Mouse (Mus musculus): ENCODE measurements around the gene Baz2b. TPM values are rescaled to one million over a fixed set of nuclear protein-coding genes. Genes with fewer than 3 reads are reported as not detected.

Gene Baz2b
- polyA plus RNA-seq, 2 experiments = 36.0 to 45.6 TPM

- Histone ChIP-seq H3K4me2 (replicated peaks; ENCODE audit: low read depth, low read length, severe bottlenecking) (peak overlapping the region; percentile 76), H3K27me3 (ENCODE audit: control insufficient read depth, insufficient read depth, low read length) (no peaks in the 10 kb centered on the region), H3K27ac (replicated peaks; ENCODE audit: low read depth, low read length) (no peak overlapping the region), H3K4me3 (replicated peaks; ENCODE audit: low read length) (peak overlapping the region; percentile 88), H3K36me3 (ENCODE audit: control insufficient read depth, insufficient read depth, low read length) (peaks cover 10% of the 10 kb centered on the region; the same call in 1 of the 2 replicates), H3K9ac (ENCODE audit: low read depth, low read length, severe bottlenecking) (peak overlapping the region; percentile 96), H3K4me1 (ENCODE audit: control insufficient read depth, insufficient read depth, low read length) (peaks cover 30% of the 10 kb centered on the region), H3K9me3 (ENCODE audit: control insufficient read depth, low read length) (no peaks in the 10 kb centered on the region)
- no peak for TF ChIP-seq POLR2A (IDR thresholded peaks at IDR 0.05; ENCODE audit: borderline replicate concordance, extremely low read depth, insufficient read depth, insufficient read length)
- DNase-seq (ENCODE audit: low spot score) = no peak
- no peak for ATAC-seq (ENCODE audit: low FRiP score, low read depth)
- 12% methylated on average over 5 of the region's 5 CpGs for WGBS
These were observed 1.2 kb upstream of the Baz2b start for GRCm38 (mm10) chr2:60210821-60211220.

GRCm38 (mm10) chr2:60209122-60209611 is 472 bp downstream of the Baz2b start:
- H3K27ac ChIP-seq (replicated peaks; ENCODE audit: low read depth, low read length) = peak overlapping the region; percentile 89
- H3K4me2 ChIP-seq (replicated peaks; ENCODE audit: low read depth, low read length, severe bottlenecking) = peak overlapping the region; percentile 64
- no peaks in the 10 kb centered on the region for H3K9me3 ChIP-seq (ENCODE audit: control insufficient read depth, low read length)
- DNase-seq (ENCODE audit: low spot score) (peak; percentile 38), ATAC-seq (ENCODE audit: low FRiP score, low read depth) (peak; percentile 24; the same call in 1 of the 2 replicates)
- H3K9ac ChIP-seq (ENCODE audit: low read depth, low read length, severe bottlenecking) = peak overlapping the region; percentile 96
- peaks cover 27% of the 10 kb centered on the region for H3K4me1 ChIP-seq (ENCODE audit: control insufficient read depth, insufficient read depth, low read length)
- H3K4me3 ChIP-seq (replicated peaks; ENCODE audit: low read length) = peak overlapping the region; percentile 88
- WGBS = under 1% methylated on average over 26 of the region's 35 CpGs
- H3K36me3 ChIP-seq (ENCODE audit: control insufficient read depth, insufficient read depth, low read length) = peaks cover 6% of the 10 kb centered on the region
- TF ChIP-seq POLR2A (IDR thresholded peaks at IDR 0.05; ENCODE audit: borderline replicate concordance, extremely low read depth, insufficient read depth, insufficient read length) = no peak
- no peaks in the 10 kb centered on the region for H3K27me3 ChIP-seq (ENCODE audit: control insufficient read depth, insufficient read depth, low read length)

- H3K9me3 ChIP-seq (ENCODE audit: control insufficient read depth, low read length) = no peaks in the 10 kb centered on the region
- DNase-seq (ENCODE audit: low spot score) (no peak), ATAC-seq (ENCODE audit: low FRiP score, low read depth) (no peak)
- no peak overlapping the region for H3K27ac ChIP-seq (replicated peaks; ENCODE audit: low read depth, low read length)
- peaks cover 6% of the 10 kb centered on the region for H3K36me3 ChIP-seq (ENCODE audit: control insufficient read depth, insufficient read depth, low read length)
- H3K4me3 ChIP-seq (replicated peaks; ENCODE audit: low read length) = no peak overlapping the region
- H3K4me1 ChIP-seq (ENCODE audit: control insufficient read depth, insufficient read depth, low read length) = peaks cover 10% of the 10 kb centered on the region
- H3K27me3 ChIP-seq (ENCODE audit: control insufficient read depth, insufficient read depth, low read length) = no peaks in the 10 kb centered on the region
- H3K4me2 ChIP-seq (replicated peaks; ENCODE audit: low read depth, low read length, severe bottlenecking) = no peak overlapping the region
- 77% methylated on average over 6 of the region's 6 CpGs for WGBS
- TF ChIP-seq POLR2A (IDR thresholded peaks at IDR 0.05; ENCODE audit: borderline replicate concordance, extremely low read depth, insufficient read depth, insufficient read length) = no peak
- H3K9ac ChIP-seq (ENCODE audit: low read depth, low read length, severe bottlenecking) = no peak overlapping the region
These were observed 3.8 kb downstream of the Baz2b start for GRCm38 (mm10) chr2:60205795-60206194.

GRCm38 (mm10) chr2:60204162-60204561 is 5.5 kb downstream of the Baz2b start:
- 81% methylated on average over 6 of the region's 6 CpGs for WGBS
- Histone ChIP-seq H3K27me3 (ENCODE audit: control insufficient read depth, insufficient read depth, low read length) (no peaks in the 10 kb centered on the region), H3K27ac (replicated peaks; ENCODE audit: low read depth, low read length) (no peak overlapping the region), H3K4me2 (replicated peaks; ENCODE audit: low read depth, low read length, severe bottlenecking) (no peak overlapping the region), H3K4me3 (replicated peaks; ENCODE audit: low read length) (no peak overlapping the region), H3K4me1 (ENCODE audit: control insufficient read depth, insufficient read depth, low read length) (peaks cover 9% of the 10 kb centered on the region), H3K36me3 (ENCODE audit: control insufficient read depth, insufficient read depth, low read length) (peaks cover 6% of the 10 kb centered on the region), H3K9me3 (ENCODE audit: control insufficient read depth, low read length) (no peaks in the 10 kb centered on the region), H3K9ac (ENCODE audit: low read depth, low read length, severe bottlenecking) (no peak overlapping the region)
- ATAC-seq (ENCODE audit: low FRiP score, low read depth) (no peak), DNase-seq (ENCODE audit: low spot score) (no peak)
- TF ChIP-seq POLR2A (IDR thresholded peaks at IDR 0.05; ENCODE audit: borderline replicate concordance, extremely low read depth, insufficient read depth, insufficient read length) = no peak

- no peak for DNase-seq (ENCODE audit: low spot score)
- Histone ChIP-seq H3K27me3 (ENCODE audit: control insufficient read depth, insufficient read depth, low read length) (no peaks in the 10 kb centered on the region), H3K4me3 (replicated peaks; ENCODE audit: low read length) (no peak overlapping the region), H3K27ac (replicated peaks; ENCODE audit: low read depth, low read length) (no peak overlapping the region), H3K4me2 (replicated peaks; ENCODE audit: low read depth, low read length, severe bottlenecking) (no peak overlapping the region), H3K9ac (ENCODE audit: low read depth, low read length, severe bottlenecking) (no peak overlapping the region), H3K4me1 (ENCODE audit: control insufficient read depth, insufficient read depth, low read length) (peaks cover 9% of the 10 kb centered on the region), H3K36me3 (ENCODE audit: control insufficient read depth, insufficient read depth, low read length) (peaks cover 6% of the 10 kb centered on the region), H3K9me3 (ENCODE audit: control insufficient read depth, low read length) (no peaks in the 10 kb centered on the region)
- no peak for ATAC-seq (ENCODE audit: low FRiP score, low read depth)
- no peak for TF ChIP-seq POLR2A (IDR thresholded peaks at IDR 0.05; ENCODE audit: borderline replicate concordance, extremely low read depth, insufficient read depth, insufficient read length)
- 71% methylated on average over 4 of the region's 4 CpGs for WGBS
These were observed 5.9 kb downstream of the Baz2b start for GRCm38 (mm10) chr2:60203733-60204132.
